Mouse (Mus musculus): ENCODE results near the gene Ank3. TPM values are rescaled to one million over a fixed set of nuclear protein-coding genes. Genes with fewer than 3 reads are reported as not detected.

Gene Ank3
- polyA plus RNA-seq, 1 experiment: 183 TPM

DNA sequence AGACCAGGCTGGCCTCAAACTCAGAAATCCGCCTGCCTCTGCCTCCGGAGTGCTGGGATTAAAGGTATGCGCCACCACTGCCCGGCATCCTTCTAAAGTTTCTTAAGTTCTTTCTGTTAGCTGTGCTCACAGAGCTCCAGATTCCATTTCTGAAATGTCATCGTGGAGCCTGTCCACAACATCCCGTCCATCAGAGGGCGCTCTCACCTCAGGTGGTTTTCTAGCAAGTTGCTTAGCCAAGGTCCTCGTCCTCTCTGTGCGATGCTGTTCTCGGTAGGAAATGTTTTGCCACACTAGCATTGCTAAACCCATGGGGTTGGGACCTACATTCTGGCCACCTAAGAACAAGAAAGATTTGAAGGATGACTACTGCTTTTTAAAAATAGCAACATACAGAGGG, 623.1 kb downstream of the Ank3 start:
- no peak for TF ChIP-seq POLR2A (IDR thresholded peaks at IDR 0.05; ENCODE audit: borderline replicate concordance, extremely low read depth, insufficient read depth, insufficient read length, poor library complexity, severe bottlenecking)
- TF ChIP-seq CTCF (IDR thresholded peaks at IDR 0.05; ENCODE audit: borderline replicate concordance, extremely low read depth, insufficient read depth, insufficient read length): peak; percentile 42; the same call in 1 of the 2 replicates
- DNase-seq (ENCODE audit: low read depth): no peak

DNA sequence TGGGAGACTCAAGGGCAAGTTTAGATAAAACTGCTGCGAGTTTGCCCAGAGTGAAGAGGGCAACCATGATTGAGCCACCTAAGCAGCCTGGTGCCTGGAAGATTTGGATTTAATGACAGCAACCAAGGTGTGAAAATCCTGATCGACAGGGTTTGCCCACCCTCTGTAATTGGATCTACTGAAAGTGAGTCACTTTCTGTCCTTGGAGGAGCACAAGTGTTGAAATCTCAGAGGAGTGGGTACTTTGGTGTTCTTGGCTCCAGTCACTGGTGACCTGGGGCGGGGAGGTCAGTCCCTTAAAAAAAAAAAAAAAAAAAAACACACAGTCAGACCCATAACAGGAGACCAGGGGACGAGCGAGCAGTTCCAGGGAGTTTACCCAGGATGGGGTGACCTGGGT, 624.0 kb downstream of the Ank3 start:
- TF ChIP-seq POLR2A (IDR thresholded peaks at IDR 0.05; ENCODE audit: borderline replicate concordance, extremely low read depth, insufficient read depth, insufficient read length, poor library complexity, severe bottlenecking): no peak
- TF ChIP-seq CTCF (IDR thresholded peaks at IDR 0.05; ENCODE audit: borderline replicate concordance, extremely low read depth, insufficient read depth, insufficient read length): no peak
- DNase-seq (ENCODE audit: low read depth): no peak

DNA sequence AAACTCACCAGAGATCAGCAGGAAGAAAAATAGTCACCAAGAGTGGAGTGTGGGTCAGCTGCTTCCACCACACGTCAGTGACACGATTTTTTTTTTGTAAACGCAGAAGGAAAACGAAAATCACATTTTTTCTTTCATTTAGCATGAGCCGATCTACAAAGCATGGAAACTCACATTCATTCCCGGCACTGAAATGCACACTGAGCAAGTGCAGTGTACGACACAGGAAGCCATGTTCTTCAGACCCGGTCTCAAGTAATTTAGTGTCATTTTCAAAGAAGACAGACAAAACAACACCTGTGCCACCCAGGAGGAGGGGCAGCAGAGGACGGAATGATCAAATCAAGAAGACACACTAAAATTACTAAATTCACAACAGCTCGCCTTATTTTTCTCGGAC, 625.3 kb downstream of the Ank3 start:
- no peak for DNase-seq (ENCODE audit: low read depth)
- no peak for TF ChIP-seq POLR2A (IDR thresholded peaks at IDR 0.05; ENCODE audit: borderline replicate concordance, extremely low read depth, insufficient read depth, insufficient read length, poor library complexity, severe bottlenecking)

DNA sequence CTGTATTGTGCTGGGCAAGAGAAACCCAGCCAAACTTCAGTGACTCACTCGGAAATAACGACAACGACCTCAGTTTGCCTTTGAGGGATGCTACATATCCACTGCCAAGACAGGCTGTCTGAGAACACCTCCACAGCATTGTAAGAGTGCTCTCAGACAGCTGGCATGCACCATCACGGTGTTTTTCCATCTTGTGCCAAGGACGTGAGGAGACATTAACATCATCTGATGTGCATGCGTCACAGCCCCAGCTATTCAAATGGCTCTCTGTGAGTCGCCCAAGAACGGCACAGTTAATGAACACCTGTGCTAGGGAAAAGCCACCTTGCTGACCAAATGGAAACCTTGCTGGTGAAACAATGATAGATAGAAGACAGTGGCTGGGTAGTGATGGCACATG, 633.4 kb downstream of the Ank3 start:
- no peak for TF ChIP-seq CTCF (IDR thresholded peaks at IDR 0.05; ENCODE audit: borderline replicate concordance, extremely low read depth, insufficient read depth, insufficient read length)
- TF ChIP-seq POLR2A (IDR thresholded peaks at IDR 0.05; ENCODE audit: borderline replicate concordance, extremely low read depth, insufficient read depth, insufficient read length, poor library complexity, severe bottlenecking): no peak

DNA sequence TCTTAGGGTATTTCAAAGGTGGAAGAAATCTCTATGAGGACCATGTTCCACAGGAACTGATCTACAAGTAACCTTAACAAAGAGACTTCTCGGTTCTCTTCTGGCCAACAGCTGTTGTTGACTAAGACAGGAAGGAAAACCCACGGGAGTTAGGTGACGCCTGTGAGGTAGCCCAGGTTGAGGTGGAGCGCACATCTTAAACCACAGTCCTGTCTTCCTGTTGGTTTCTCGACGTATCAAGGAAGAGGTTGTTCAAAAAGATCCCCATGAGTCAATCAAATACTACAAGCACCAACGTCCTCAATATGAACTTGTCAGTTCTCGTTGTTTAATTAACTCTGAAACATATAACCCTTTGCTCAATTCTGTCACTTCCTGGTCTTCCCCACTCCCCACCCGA, 634.4 kb downstream of the Ank3 start:
- TF ChIP-seq POLR2A (IDR thresholded peaks at IDR 0.05; ENCODE audit: borderline replicate concordance, extremely low read depth, insufficient read depth, insufficient read length, poor library complexity, severe bottlenecking): no peak
- no peak for TF ChIP-seq CTCF (IDR thresholded peaks at IDR 0.05; ENCODE audit: borderline replicate concordance, extremely low read depth, insufficient read depth, insufficient read length)
- no peak for DNase-seq (ENCODE audit: low read depth)

More for the DNA sequence above, 633.4 kb downstream of the Ank3 start:
- DNase-seq (ENCODE audit: low read depth): no peak

DNA sequence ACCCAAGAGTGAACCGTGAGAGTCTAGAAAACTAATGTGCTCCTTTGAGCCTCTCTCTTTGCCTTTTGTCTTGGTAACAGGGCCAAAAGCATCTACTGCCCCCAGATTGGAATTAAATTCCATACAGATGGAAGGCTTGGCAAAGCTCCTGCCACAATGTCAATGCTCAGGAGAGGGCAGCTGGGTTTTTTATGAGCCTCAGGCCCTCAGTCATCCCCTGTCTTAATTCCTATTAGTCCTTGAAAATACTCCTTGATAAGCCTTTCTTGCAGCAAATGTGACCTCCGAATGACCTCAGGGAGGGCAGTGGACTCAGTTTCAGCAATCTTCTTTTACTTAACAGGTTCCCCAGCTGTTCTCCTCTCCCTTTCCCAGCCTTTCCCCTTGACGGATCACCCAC, 635.3 kb downstream of the Ank3 start:
- no peak for TF ChIP-seq CTCF (IDR thresholded peaks at IDR 0.05; ENCODE audit: borderline replicate concordance, extremely low read depth, insufficient read depth, insufficient read length)
- TF ChIP-seq POLR2A (IDR thresholded peaks at IDR 0.05; ENCODE audit: borderline replicate concordance, extremely low read depth, insufficient read depth, insufficient read length, poor library complexity, severe bottlenecking): no peak
- no peak for DNase-seq (ENCODE audit: low read depth)

DNA sequence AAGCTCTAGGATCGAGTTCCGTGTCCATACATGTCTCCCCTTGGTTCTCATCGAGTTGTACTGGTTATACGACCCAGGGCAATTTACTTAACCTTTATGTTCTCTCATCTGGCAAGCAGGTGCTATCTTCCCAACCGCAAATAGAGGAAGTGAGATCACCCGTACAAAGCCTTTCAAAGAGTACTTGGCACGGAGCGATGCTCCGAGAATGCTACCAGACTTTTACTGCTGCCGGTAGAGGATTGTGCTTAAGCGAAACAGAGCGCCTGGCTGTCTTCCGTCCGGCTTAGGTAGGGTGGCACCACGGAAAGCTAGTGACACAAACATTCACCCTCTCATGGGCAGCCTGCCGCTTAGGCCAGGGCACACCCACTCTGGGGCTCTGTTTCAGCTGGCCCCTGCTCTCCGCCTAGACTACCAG, 641.3 kb downstream of the Ank3 start:
- no peak for DNase-seq (ENCODE audit: low read depth)
- no peak for TF ChIP-seq POLR2A (IDR thresholded peaks at IDR 0.05; ENCODE audit: borderline replicate concordance, extremely low read depth, insufficient read depth, insufficient read length, poor library complexity, severe bottlenecking)
- no peak for TF ChIP-seq CTCF (IDR thresholded peaks at IDR 0.05; ENCODE audit: borderline replicate concordance, extremely low read depth, insufficient read depth, insufficient read length)

DNA sequence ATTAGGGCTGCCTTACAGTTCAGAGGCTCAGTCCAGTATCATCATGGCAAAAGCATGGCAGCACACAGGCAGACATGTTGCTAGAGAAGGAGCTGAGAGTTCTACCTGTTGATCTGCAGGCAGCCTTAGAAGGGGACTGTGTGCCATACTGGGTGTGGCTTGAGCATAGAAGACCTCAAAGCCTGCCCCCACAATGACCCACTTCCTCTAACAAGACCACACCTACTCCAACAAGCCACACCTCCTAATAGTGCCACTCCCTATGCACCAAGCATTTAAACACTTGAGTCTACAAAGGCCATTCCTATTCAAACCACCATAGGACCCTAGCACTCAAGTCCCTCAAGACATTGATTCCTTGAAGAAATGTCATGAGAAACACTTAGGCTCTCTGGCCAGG, 643.0 kb downstream of the Ank3 start:
- no peak for DNase-seq (ENCODE audit: low read depth)
- TF ChIP-seq CTCF (IDR thresholded peaks at IDR 0.05; ENCODE audit: borderline replicate concordance, extremely low read depth, insufficient read depth, insufficient read length) (no peak), POLR2A (IDR thresholded peaks at IDR 0.05; ENCODE audit: borderline replicate concordance, extremely low read depth, insufficient read depth, insufficient read length, poor library complexity, severe bottlenecking) (no peak)

DNA sequence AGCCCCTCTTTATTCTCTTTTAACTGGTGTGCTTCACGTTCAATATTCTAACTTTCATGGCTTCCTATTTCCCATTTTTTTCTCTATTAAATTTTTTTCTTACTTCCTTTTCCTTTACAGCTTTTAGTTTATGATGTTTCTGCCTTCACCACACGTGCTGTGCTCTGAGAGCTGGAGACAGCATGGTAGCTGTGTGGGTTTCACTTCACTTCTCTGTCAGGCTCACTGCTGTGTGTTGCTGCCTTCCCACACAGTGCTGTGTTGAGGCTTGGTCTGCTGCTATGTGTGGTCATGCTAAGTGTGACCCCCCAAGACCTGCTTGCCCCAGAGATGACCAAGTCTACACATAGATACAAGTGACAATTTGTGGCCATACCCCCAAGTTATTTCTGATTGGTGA, 647.1 kb downstream of the Ank3 start:
- no peak for DNase-seq (ENCODE audit: low read depth)
- TF ChIP-seq POLR2A (IDR thresholded peaks at IDR 0.05; ENCODE audit: borderline replicate concordance, extremely low read depth, insufficient read depth, insufficient read length, poor library complexity, severe bottlenecking): no peak
- no peak for TF ChIP-seq CTCF (IDR thresholded peaks at IDR 0.05; ENCODE audit: borderline replicate concordance, extremely low read depth, insufficient read depth, insufficient read length)

DNA sequence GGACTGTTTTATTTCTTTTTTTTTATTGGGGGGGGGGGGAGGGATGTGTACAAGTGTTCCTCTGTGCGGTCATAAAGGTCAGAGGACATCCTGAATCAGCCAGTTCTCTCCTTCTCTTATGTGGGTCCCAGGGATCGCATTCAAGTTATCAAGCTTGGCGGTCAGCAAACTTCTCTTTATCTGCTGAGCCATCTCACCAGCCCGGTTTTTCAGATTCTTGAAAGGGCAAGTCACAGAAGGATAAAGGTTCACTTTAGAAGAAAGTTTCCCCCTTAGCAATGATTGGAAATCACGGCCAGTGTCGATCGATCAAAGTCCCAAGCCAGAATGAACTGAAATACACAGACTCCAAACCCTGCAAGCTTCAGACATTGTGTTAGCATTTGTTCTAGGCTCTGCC, 651.2 kb downstream of the Ank3 start:
- no peak for TF ChIP-seq CTCF (IDR thresholded peaks at IDR 0.05; ENCODE audit: borderline replicate concordance, extremely low read depth, insufficient read depth, insufficient read length)
- no peak for TF ChIP-seq POLR2A (IDR thresholded peaks at IDR 0.05; ENCODE audit: borderline replicate concordance, extremely low read depth, insufficient read depth, insufficient read length, poor library complexity, severe bottlenecking)

DNA sequence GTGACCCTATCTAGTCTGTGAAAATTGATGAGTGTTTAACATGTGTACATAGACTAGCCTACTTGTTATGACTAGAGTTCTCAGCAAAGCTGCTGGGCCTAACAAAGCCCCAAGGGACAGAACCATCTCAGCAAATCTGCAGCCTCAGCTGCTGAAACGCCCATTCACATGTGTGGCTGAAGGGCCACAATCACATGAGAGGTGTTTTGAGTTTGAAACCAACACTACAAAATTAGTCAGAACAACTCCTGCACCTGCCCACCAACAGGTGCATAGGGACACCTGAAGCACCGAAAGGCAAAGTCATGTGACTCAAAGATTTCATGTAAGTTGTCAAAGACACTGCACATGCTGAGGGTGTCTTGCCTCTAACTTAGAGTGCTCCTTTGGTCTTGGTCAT, 656.7 kb downstream of the Ank3 start:
- no peak for TF ChIP-seq CTCF (IDR thresholded peaks at IDR 0.05; ENCODE audit: borderline replicate concordance, extremely low read depth, insufficient read depth, insufficient read length)
- no peak for TF ChIP-seq POLR2A (IDR thresholded peaks at IDR 0.05; ENCODE audit: borderline replicate concordance, extremely low read depth, insufficient read depth, insufficient read length, poor library complexity, severe bottlenecking)
- no peak for DNase-seq (ENCODE audit: low read depth)

More for the DNA sequence above, 651.2 kb downstream of the Ank3 start:
- DNase-seq (ENCODE audit: low read depth): no peak

DNA sequence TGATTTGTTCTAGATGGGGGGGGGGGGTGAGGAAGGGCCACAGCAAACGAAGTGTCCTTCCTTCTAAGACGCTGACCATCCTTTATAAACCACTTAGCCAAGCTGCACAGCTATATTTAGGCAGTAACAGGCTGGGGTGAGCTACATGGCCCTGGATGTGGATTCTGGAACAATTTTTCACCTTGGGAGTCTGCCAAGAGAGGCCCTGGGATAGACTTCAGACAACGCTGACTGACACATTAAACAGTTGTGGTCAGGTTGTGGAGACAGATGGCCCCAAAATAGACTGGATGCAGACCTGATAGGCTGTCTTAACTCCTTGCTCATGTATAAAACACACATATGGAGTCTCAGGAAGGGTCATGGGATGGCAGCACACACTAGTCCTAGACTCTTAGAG, 658.5 kb downstream of the Ank3 start:
- TF ChIP-seq POLR2A (IDR thresholded peaks at IDR 0.05; ENCODE audit: borderline replicate concordance, extremely low read depth, insufficient read depth, insufficient read length, poor library complexity, severe bottlenecking) (no peak), CTCF (IDR thresholded peaks at IDR 0.05; ENCODE audit: borderline replicate concordance, extremely low read depth, insufficient read depth, insufficient read length) (no peak)
- peak; percentile 19 for DNase-seq (ENCODE audit: low read depth)

All from brain, embryonic 14.5 days (tissue).